Mouse (Mus musculus): ENCODE data around the gene Csrnp1. TPM values are rescaled to one million over a fixed set of nuclear protein-coding genes. Genes with fewer than 3 reads are reported as not detected.

Csrnp1 gene
- polyA plus RNA-seq, 1 experiment from 2014 or later = 4.8 TPM

- H3K4me1 ChIP-seq = peaks cover 9% of the 10 kb centered on the region
- no peak overlapping the region for H3K4me3 ChIP-seq
- H3K36me3 ChIP-seq (replicated peaks) = no peaks in the 10 kb centered on the region
- no peaks in the 10 kb centered on the region for H3K9me3 ChIP-seq
- 43% methylated on average over 6 of the region's 6 CpGs for WGBS
- DNase-seq (ENCODE audit: low spot score) = peak; percentile 24
- H3K27me3 ChIP-seq (replicated peaks; ENCODE audit: low read depth, poor library complexity, severe bottlenecking) = no peaks in the 10 kb centered on the region
- H3K27ac ChIP-seq (replicated peaks) = peak overlapping the region; percentile 61; the same call in 1 of the 2 replicates
These were observed 34.0 kb downstream of the Csrnp1 start for GRCm38 (mm10) chr9:119950434-119950833.

- DNase-seq (ENCODE audit: low spot score) = no peak
- H3K27ac ChIP-seq (replicated peaks) = no peak overlapping the region
These were observed 35.7 kb downstream of the Csrnp1 start for GRCm38 (mm10) chr9:119948804-119949203.

DNA sequence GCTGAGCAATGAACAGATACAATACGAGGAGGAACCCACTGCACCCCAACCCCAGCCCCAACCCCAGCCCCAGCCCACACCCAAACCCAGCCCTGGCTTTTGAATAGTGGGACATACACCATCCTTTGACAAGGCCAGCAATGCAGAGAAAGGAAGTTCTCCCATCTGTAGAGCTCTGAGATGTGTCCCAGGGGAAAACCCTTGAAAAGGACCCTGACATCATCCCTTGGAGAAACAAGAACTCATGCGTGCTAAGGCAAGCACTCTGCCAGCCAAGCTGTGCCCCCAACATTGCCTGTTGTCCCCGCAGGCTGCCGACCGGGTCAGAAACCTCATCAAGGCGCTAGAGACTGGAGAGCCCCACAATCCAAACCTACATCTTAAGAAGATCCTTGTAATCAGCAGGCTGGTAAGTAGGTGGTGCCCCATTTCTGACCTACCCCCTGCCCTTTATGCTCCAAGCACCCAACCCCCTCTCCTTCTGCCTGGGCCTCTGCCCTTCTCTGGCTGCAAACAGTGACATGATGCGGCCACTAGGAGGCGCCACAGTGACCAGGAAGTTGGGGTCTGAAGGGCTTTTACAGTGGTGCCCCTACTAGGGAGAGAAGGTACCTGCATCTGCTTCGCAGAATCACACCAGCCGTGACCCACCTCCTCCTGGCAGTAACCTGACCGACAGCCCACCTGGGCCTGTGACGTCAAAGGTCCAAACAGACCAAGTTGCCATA, 39.1 kb downstream of the Csrnp1 start:
- H3K27me3 ChIP-seq (replicated peaks; ENCODE audit: low read depth, poor library complexity, severe bottlenecking) = no peaks in the 10 kb centered on the region
- H3K27ac ChIP-seq (replicated peaks) = no peak overlapping the region
- DNase-seq (ENCODE audit: low spot score) = peak; percentile 22
- H3K36me3 ChIP-seq (replicated peaks) = no peaks in the 10 kb centered on the region
- H3K4me1 ChIP-seq = peaks cover 20% of the 10 kb centered on the region
- no peak overlapping the region for H3K4me3 ChIP-seq
- H3K9me3 ChIP-seq = no peaks in the 10 kb centered on the region
- 76% methylated on average over 12 of the region's 12 CpGs for WGBS

More at GRCm38 (mm10) chr9:119948804-119949203, 35.7 kb downstream of the Csrnp1 start:
- peaks cover 10% of the 10 kb centered on the region for H3K4me1 ChIP-seq
- WGBS = 57% methylated on average over 3 of the region's 3 CpGs
- H3K36me3 ChIP-seq (replicated peaks) = no peaks in the 10 kb centered on the region
- no peak overlapping the region for H3K4me3 ChIP-seq
- no peaks in the 10 kb centered on the region for H3K9me3 ChIP-seq
- no peaks in the 10 kb centered on the region for H3K27me3 ChIP-seq (replicated peaks; ENCODE audit: low read depth, poor library complexity, severe bottlenecking)

GRCm38 (mm10) chr9:119943326-119943725, 41.1 kb downstream of the Csrnp1 start:
- Histone ChIP-seq H3K36me3 (replicated peaks) (no peaks in the 10 kb centered on the region), H3K9me3 (no peaks in the 10 kb centered on the region), H3K27me3 (replicated peaks; ENCODE audit: low read depth, poor library complexity, severe bottlenecking) (no peaks in the 10 kb centered on the region), H3K4me3 (no peak overlapping the region), H3K27ac (replicated peaks) (no peak overlapping the region), H3K4me1 (peaks cover 33% of the 10 kb centered on the region)
- DNase-seq (ENCODE audit: low spot score) = no peak
- 54% methylated on average over 1 of the region's 1 CpGs for WGBS

DNA sequence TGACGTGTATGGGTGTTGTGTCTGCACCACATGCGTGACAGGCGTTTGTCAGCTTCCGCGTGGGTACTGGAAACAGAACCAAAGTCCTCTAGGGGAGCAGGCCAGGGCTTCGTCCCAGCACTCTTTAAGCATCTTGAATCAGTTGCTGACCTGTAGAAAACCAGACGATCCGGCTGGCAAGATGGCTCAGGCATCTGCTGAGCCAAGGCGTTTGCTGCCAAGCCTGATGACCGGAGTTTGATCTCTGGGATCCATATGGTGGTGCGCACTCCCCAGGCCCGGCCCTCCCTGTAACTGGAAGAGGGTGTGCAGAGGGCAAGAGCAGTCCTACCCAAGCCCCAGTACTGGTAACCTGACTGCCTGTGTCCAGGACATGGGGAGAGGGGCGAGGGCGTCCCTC, 42.6 kb downstream of the Csrnp1 start:
- Histone ChIP-seq H3K9me3 (no peaks in the 10 kb centered on the region), H3K4me3 (no peak overlapping the region), H3K36me3 (replicated peaks) (no peaks in the 10 kb centered on the region), H3K4me1 (peaks cover 44% of the 10 kb centered on the region), H3K27me3 (replicated peaks; ENCODE audit: low read depth, poor library complexity, severe bottlenecking) (no peaks in the 10 kb centered on the region), H3K27ac (replicated peaks) (0 out of 2 replicates have a peak overlapping the region, but pooled peaks have one; percentile 30)
- no peak for DNase-seq (ENCODE audit: low spot score)
- WGBS = 88% methylated on average over 14 of the region's 14 CpGs

GRCm38 (mm10) chr9:119941407-119941806, 43.1 kb downstream of the Csrnp1 start:
- 93% methylated on average over 5 of the region's 5 CpGs for WGBS
- Histone ChIP-seq H3K27me3 (replicated peaks; ENCODE audit: low read depth, poor library complexity, severe bottlenecking) (no peaks in the 10 kb centered on the region), H3K4me1 (peaks cover 49% of the 10 kb centered on the region), H3K4me3 (no peak overlapping the region), H3K27ac (replicated peaks) (no peak overlapping the region), H3K36me3 (replicated peaks) (no peaks in the 10 kb centered on the region), H3K9me3 (no peaks in the 10 kb centered on the region)
- DNase-seq (ENCODE audit: low spot score) = no peak

DNA sequence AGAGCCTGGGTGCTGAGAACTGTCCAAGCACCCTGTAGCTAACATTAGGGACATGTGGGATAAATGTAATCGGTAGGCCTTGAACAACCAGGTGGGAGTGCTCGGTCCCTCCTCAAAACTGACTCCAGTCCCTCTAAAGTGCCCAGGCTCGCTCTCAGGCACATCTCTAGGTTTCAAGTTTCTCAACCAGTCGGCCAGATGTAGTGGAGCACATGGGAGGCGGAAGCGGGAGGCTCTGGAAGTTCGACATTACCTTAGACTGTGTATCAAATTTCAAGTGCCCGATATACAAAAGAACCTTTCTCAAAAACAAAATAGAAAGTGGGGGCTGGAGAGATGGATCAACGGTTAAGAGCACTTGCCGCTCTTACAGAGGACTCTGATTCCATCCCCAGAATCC, 44.8 kb downstream of the Csrnp1 start:
- Histone ChIP-seq H3K4me3 (no peak overlapping the region), H3K27ac (replicated peaks) (peak overlapping the region; percentile 75; the same call in 1 of the 2 replicates), H3K9me3 (no peaks in the 10 kb centered on the region), H3K4me1 (peaks cover 52% of the 10 kb centered on the region), H3K27me3 (replicated peaks; ENCODE audit: low read depth, poor library complexity, severe bottlenecking) (no peaks in the 10 kb centered on the region), H3K36me3 (replicated peaks) (no peaks in the 10 kb centered on the region)
- DNase-seq (ENCODE audit: low spot score) = peak; percentile 48
- 53% methylated on average over 10 of the region's 10 CpGs for WGBS

GRCm38 (mm10) chr9:119938496-119938895, 46.0 kb downstream of the Csrnp1 start:
- no peaks in the 10 kb centered on the region for H3K36me3 ChIP-seq (replicated peaks)
- no peaks in the 10 kb centered on the region for H3K27me3 ChIP-seq (replicated peaks; ENCODE audit: low read depth, poor library complexity, severe bottlenecking)
- H3K9me3 ChIP-seq = no peaks in the 10 kb centered on the region
- no peak overlapping the region for H3K27ac ChIP-seq (replicated peaks)
- DNase-seq (ENCODE audit: low spot score) = no peak
- 87% methylated on average over 4 of the region's 4 CpGs for WGBS
- H3K4me3 ChIP-seq = no peak overlapping the region
- peaks cover 49% of the 10 kb centered on the region for H3K4me1 ChIP-seq

DNA sequence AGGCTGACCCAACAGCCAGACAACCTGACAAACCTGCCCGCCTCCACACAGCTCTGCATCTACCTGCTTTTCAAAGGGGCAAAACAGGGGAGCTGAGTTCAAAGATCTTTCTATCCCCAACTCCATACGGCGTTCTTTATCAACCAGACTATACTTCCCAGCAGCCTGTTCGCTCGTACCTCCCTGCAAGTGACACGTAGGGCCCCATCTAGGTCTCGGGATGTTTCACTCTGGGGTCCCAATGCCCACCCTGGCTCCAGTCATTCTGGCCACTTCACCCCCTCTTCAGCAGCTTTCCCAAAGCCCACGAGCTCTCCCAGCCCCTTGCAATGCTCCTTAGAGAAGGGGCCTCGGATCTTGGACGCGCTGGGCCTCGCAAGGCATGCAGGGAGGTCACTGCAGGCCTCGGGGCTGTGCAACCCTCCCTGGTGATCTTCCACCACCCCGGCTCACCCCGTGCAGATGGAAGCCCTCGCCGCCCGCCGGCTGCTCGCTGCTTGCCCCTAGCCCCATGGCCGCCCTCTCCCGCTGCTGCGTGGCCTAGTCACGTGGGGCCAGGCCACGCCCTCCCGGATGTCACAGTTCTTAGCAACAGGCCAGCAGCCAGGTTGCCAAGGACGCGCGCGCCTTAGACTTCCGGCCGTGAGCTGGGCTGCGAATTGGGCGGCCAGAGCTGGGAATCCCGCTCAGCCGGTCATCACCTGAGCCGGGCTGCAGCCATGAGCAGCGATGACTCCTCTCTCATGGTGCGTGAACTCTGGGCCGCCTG, 47.3 kb downstream of the Csrnp1 start, which contains the start of the genes Gorasp1 and Ttc21a:
Gorasp1 (minus strand) TSS at position 561 of the 769 bp plus-strand sequence.
Ttc21a (plus strand) TSS at position 602 of the 769 bp plus-strand sequence.
- WGBS = 2% methylated on average over 40 of the region's 40 CpGs
- peak; percentile 97 for DNase-seq (ENCODE audit: low spot score)

GRCm38 (mm10) chr9:119933675-119934074, 50.8 kb downstream of the Csrnp1 start:
- Histone ChIP-seq H3K27ac (replicated peaks) (no peak overlapping the region), H3K36me3 (replicated peaks) (peaks cover 46% of the 10 kb centered on the region), H3K4me1 (peaks cover 19% of the 10 kb centered on the region), H3K9me3 (no peaks in the 10 kb centered on the region), H3K4me3 (no peak overlapping the region), H3K27me3 (replicated peaks; ENCODE audit: low read depth, poor library complexity, severe bottlenecking) (no peaks in the 10 kb centered on the region)
- no peak for DNase-seq (ENCODE audit: low spot score)
- 91% methylated on average over 6 of the region's 6 CpGs for WGBS

More for the DNA sequence above, 47.3 kb downstream of the Csrnp1 start, which contains the start of the genes Gorasp1 and Ttc21a:
- H3K4me3 ChIP-seq = peak within 1 kb of the TSS; percentile 73
- H3K36me3 ChIP-seq (replicated peaks) = peaks cover 11% of the 10 kb centered on the region
- peak within 1 kb of the TSS; percentile 90 for H3K27ac ChIP-seq (replicated peaks)
- peaks cover 46% of the 10 kb centered on the region for H3K4me1 ChIP-seq
- no peaks in the 10 kb centered on the region for H3K9me3 ChIP-seq
- H3K27me3 ChIP-seq (replicated peaks; ENCODE audit: low read depth, poor library complexity, severe bottlenecking) = no peaks in the 10 kb centered on the region

DNA sequence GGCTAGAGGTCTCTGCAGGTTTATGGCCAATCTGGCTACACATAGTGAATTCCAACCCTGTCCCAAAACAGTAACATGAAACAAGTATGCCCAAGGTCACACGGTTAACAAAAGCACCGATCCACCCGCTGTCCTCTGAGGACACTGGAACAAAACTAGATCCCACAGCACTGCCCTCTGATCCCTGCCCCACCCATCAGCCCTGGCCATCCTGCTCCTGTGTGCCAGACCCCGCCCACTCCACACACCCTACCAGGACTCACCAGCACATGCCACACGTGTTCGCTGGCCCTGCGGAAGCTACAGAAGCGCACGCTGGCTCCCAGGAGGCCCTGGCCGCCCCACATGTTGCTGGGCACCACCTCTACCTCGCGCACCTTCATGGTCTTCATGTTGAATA, 52.1 kb downstream of the Csrnp1 start:
- peaks cover 59% of the 10 kb centered on the region for H3K36me3 ChIP-seq (replicated peaks)
- H3K4me1 ChIP-seq = peaks cover 13% of the 10 kb centered on the region
- no peak overlapping the region for H3K4me3 ChIP-seq
- no peak for DNase-seq (ENCODE audit: low spot score)
- H3K9me3 ChIP-seq = no peaks in the 10 kb centered on the region
- H3K27me3 ChIP-seq (replicated peaks; ENCODE audit: low read depth, poor library complexity, severe bottlenecking) = no peaks in the 10 kb centered on the region
- no peak overlapping the region for H3K27ac ChIP-seq (replicated peaks)
- 89% methylated on average over 12 of the region's 12 CpGs for WGBS

DNA sequence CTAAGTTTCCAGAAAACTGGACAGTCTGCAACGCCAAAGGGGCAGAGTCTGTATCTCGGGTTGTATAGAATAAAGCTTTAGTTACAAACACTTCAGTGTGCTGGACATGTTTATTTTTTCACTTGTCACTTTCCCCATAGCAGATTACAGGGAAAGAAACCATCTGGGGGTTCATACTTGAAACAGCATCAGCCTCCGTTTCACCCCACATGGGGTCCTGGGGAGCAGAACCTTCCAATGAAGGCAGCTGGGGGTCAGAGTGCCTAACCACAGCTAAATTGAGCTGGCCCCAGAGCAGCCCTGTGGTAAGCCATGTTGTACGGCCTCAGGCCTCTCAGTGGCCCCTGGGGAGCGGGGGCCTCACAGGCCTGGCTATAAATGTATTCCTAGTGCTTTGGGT, 58.0 kb downstream of the Csrnp1 start:
- H3K4me3 ChIP-seq = no peak overlapping the region
- peaks cover 96% of the 10 kb centered on the region for H3K36me3 ChIP-seq (replicated peaks)
- DNase-seq (ENCODE audit: low spot score) = no peak
- 89% methylated on average over 5 of the region's 5 CpGs for WGBS
- no peaks in the 10 kb centered on the region for H3K27me3 ChIP-seq (replicated peaks; ENCODE audit: low read depth, poor library complexity, severe bottlenecking)
- H3K4me1 ChIP-seq = no peaks in the 10 kb centered on the region
- H3K9me3 ChIP-seq = no peaks in the 10 kb centered on the region
- H3K27ac ChIP-seq (replicated peaks) = no peak overlapping the region; the same call in 1 of the 2 replicates
